Mouse (Mus musculus) stomach, postnatal 0 days (tissue): ENCODE data around the gene Sulf2.

Experiments used
- CTCF ChIP-seq: IDR thresholded peaks from 2 replicates; pipeline ENCODE4 v1.5.1; 2016; ENCODE audit warnings: antibody characterized with exemption, low read depth, mild to moderate bottlenecking, moderate library complexity
- EP300 ChIP-seq: optimal IDR thresholded peaks from 2 replicates; pipeline ENCODE3; 2016; ENCODE audit warnings: antibody characterized with exemption

GRCm38 (mm10) chr2:166173169-166173568 lies 17.7 kb upstream of the Sulf2 start:
- TF ChIP-seq CTCF (no peak), EP300 (no peak)
